Mouse (Mus musculus) heart, postnatal 0 days (tissue): ENCODE measurements around the gene Tmem104.

Experiments used
- CTCF ChIP-seq: IDR thresholded peaks from 2 replicates; pipeline ENCODE4 v1.5.1; 2016; ENCODE audit warnings: antibody characterized with exemption, control low read depth, low read depth
- EP300 ChIP-seq: IDR thresholded peaks from 2 replicates; pipeline ENCODE4 v1.6.1; 2016; ENCODE audit warnings: antibody characterized with exemption, low read depth

- TF ChIP-seq CTCF, result no peak
- no peak for TF ChIP-seq EP300
Observed at GRCm38 (mm10) chr11:115274771-115275170, 87.5 kb downstream of the Tmem104 start.
